Mouse (Mus musculus): ENCODE measurements around the gene Sf3a1.
"Not testable (repeated sequence)": the region's sequence is repeated elsewhere in the genome, so short reads cannot be mapped to it uniquely, and the experiment has no call there.

Gene Sf3a1

GRCm38 (mm10) chr11:4185480-4185879, 25.3 kb downstream of the Sf3a1 start:
- not testable (repeated sequence) for DNase-seq (ENCODE audit: low read depth)

DNA sequence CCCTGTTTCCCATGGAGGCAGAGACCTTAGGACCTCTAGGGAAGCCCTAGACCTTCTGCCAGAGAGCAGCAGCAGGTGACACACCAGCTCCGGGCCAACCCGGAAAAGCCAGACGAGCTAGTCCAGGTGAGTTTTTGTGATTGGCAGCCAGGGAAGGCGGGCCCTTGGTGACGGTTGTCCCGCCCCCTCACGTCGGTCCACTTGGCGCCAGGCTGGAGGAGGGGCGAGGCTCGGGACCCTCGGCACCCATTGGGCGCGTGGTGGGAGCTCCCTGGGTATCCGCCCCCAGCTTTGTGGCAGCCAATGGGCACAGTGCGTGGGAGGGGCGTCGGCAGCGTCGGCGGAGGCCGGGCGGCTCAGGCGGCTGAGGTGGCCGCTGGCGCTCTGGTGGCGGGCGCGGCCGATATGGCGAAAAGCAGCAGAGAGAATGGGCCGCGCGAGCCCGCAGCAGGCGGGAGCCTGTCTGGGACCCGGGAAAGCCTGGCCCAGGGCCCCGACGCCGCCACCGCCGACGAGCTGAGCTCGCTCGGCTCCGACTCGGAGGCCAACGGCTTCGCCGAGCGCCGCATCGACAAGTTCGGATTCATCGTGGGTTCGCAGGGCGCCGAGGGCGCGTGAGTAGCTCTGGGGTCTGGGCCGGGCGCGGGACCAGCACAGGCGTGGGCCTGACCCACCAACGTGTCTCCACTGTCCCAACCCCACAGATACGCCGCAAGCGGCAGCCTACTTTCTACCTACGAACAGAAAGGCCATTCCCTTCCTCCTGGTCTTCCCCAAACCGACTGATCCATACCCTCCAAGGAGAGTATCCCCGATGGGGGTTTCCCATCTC, 26.6 kb downstream of the Sf3a1 start, which contains the start of gene Tbc1d10a:
TSS of gene Tbc1d10a (plus strand) at position 304 of the 832 bp plus-strand sequence.
- peak; percentile 99 for DNase-seq (ENCODE audit: low read depth)

- no peak for DNase-seq (ENCODE audit: low read depth)
Observed at GRCm38 (mm10) chr11:4187318-4187700, 27.2 kb downstream of the Sf3a1 start.

DNA sequence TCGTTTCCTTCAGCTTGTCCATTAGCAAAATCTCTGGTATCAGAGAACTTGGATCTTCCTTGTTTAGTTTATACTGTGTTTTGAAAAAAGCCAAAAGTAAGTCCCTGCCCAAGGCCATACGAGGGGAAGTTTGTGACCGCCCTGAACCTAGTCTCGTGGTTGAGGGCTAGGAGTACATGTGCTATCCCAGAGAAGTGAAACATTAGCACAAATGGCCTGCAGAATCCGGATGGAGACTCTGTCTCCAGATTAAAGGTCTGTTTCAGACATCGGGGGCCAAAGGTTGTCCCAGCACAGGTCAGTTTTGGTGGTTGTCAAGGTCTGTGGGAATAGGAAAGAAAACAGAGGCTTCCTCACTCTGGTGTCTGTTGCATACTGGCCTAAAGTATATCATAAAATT, 29.0 kb downstream of the Sf3a1 start:
- no peak for DNase-seq (ENCODE audit: low read depth)

DNA sequence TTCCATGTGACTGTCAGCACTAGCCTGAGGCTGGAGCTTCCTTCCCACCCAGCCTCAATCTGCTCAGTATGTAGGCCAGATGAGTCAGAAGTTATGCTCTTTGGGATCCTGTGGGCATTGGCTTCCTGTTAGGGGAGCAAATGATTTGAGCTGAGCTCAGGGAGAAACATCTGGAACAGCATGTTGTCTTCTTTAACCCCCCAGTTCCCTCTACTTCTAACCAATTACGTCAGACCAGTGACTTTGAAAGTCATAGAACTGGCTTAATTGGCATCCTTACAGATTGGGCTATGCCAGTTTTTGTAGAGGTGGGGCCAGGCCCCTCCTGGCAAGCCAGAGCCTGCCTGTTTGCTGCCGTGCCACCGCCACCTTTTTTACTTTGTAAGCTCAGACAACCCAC, 30.5 kb downstream of the Sf3a1 start:
- DNase-seq (ENCODE audit: low read depth) = no peak

DNA sequence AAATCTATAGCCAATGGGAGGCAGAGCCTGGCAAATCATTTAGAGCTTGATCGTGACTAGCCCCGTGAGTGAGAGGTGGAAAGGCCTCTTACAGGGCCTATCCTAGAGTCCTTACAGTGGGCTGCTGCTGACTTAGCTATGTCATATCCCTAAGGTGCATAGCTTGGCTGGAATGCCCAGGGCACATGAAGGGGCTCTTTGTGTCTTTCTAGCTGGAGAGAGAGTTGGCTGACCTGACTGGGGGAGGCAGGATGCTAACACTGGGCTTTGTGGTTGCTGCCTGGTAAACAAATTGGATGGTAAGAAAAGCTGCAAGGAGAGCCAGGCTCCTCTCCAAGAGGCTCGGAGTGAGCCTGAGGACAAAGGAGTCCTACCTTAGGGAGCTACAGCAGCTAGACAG, 32.6 kb downstream of the Sf3a1 start:
- no peak for DNase-seq (ENCODE audit: low read depth)

DNA sequence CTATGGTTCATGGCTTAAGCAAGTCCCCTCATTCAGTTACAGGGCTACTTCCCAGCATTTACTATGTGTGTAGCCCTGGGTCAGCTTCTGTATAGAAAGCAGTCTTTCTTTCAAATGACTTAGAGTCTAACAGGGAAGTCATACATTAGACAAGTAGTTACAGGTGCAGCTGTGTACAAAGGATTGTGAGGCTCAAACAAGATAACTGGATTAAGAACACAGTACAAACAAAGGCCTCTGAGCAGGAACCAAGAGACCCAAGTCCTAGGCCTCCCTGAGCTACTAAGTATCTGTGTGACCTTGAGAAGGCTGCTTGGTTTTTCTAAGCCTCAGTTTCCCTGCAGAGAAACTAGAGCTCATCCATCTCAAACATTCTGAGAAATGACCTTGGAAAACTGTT, 33.3 kb downstream of the Sf3a1 start:
- no peak for DNase-seq (ENCODE audit: low read depth)

DNA sequence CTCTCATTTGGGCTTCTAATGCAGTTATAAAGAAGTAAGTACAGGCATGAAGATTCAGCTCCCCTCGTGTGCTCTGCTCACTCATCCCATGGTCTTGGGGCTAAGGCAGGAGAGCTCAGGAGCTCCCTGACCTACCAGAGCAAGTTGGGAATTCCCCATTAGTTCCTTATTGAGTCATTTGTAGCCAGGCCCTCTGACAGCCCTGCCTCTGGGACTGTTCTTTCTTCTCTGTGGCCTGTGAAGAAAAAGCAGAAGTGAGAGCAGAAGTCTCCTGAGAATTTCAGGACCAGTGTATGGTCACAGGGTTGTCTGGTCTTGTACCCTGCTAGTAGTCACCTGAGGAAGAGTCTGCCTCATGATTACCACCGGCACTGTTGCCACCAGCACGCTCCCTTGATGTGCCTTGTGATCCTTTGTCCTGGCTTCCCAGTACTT, 35.5 kb downstream of the Sf3a1 start:
- no peak for DNase-seq (ENCODE audit: low read depth)

DNA sequence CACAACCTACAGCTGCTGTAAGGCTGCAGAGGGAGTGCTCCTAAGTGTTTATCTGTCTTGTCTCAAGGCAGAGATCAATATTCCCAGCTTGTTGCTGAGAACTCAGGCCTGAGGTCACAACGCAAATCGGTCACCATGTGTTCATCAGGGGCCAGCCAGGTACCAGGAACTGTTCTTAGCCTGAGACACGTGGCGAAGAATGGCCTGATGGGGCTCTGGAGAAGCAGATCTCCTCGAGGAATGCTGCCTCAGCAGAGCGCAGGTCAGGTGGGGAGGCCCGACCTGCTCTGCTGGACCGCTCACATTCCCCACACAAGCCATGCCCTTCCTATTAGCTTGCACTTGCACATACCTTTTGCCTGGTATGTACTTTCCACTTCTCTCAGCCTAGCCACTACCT, 36.5 kb downstream of the Sf3a1 start:
- no peak for DNase-seq (ENCODE audit: low read depth)

DNA sequence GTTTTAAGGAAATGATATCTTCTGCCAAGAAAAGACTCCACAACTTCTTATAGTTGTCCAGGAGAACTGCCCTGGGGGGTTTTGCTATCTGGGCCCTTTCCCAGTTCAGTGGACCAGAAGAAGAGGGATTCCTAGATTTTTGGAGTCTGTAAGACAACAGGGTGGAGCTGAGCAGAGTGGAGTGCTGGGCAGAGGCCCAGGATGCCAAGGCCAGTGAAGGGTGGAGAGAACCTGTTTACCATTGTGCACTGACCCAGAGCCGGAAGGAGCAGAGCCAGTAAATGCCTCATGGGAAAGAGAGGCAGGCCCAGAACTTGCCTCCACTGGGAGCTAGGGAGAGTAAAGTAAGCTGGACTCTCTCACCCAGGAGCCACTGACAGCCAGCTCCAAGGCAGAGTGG, 37.5 kb downstream of the Sf3a1 start:
- no peak for DNase-seq (ENCODE audit: low read depth)

DNA sequence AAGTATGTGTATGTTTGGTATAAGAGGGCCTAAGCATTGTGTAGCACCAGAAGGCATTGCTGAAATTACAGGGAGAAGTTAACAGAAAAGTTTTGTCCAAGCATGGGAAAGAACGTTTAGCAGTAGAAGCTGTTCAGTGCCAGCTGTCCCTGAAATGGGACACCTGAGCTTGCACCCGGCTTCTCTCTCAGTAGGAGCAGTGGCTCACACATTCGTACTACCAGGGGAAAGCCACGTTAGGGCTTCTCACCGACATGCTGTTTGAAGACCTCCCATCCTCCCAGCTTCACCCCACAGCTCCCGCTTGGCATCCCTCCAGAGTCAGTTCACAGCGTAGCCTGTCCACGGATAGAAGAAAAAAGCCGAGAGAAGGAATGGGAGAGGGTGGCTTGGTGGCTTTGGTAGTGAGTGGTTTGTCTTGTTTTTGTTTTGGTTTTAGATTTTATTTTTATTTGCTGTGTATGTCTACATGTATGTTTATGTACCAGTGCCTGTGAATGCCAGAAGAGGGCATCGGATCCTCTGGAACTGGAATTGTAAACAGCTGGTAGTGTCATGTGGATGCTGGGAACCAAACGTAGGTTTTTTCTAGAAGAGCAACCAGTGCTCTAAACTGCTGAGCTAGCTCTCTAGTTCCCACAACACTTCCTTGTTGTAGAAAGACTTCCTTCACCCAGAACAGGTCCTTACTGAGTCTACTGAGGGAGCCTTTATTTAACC, 42.0 kb downstream of the Sf3a1 start:
- DNase-seq (ENCODE audit: low read depth) = peak; percentile 44

- DNase-seq (ENCODE audit: low read depth) = peak; percentile 75
Observed at GRCm38 (mm10) chr11:4202995-4203704, 43.0 kb downstream of the Sf3a1 start.

GRCm38 (mm10) chr11:4203705-4204074, 43.5 kb downstream of the Sf3a1 start:
- peak; percentile 72 for DNase-seq (ENCODE audit: low read depth)

GRCm38 (mm10) chr11:4205097-4205655, 45.0 kb downstream of the Sf3a1 start:
- no peak for DNase-seq (ENCODE audit: low read depth)

- DNase-seq (ENCODE audit: low read depth) = peak; percentile 58
Observed at GRCm38 (mm10) chr11:4205951-4206350, 45.8 kb downstream of the Sf3a1 start.

DNA sequence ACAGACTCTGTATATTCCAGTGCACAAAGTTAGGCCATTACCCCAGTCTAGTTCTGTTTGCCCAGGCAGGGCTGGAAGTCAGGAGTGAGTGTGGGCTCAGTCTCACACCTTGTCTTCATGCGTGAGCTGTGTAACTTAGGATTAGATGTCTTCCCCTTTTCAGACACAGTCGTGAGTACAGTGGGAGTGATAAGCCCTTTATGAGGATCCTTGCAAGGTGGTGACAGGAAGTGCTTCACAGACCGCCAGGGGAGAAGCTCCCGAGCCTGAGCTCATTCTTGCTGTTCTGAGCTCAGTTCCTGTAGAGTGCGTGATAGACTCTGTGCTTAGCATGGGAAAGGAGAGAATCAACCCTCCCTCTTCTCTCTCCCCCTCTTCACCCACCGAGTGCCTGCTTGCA, 46.4 kb downstream of the Sf3a1 start:
- peak; percentile 79 for DNase-seq (ENCODE audit: low read depth)

DNA sequence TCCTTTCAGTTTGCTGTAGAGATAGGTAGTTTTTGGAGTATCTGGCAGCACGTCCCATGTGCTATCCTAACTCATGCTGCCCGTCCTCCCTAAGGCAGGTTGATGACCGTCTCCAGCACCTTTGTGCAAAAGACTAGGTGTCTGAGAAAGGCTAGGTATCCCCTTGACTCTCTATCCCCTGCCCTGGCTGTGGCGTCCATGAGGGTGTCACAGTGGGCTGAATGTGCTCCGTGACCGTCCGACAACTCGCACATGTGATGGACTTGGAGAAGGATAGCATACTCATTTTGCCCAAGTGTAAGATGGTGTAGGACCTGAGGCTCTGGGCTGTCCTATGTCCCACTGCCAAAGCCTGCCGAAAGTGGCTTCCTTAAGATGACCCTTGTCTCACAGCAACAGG, 47.5 kb downstream of the Sf3a1 start:
- no peak for DNase-seq (ENCODE audit: low read depth)

DNA sequence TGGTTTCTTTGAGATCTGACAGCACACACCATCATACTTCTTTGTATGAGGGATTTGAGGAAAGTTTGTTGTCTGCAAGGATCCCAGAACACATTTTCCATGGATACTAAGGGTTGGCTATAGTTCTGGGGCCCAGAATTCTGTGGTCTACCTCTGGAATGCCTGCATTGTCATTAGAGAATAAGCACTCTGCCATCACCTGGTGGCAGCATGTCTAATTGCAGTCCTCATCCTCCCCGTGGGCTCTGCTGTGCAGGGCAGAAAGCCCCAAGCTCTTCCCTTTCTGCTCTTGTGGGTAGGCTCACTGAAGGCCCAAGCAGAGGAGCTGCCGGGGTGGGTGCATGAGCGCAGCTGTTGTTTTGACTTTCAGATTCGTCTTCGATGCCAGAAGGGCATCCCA, 49.4 kb downstream of the Sf3a1 start:
- DNase-seq (ENCODE audit: low read depth) = no peak

- DNase-seq (ENCODE audit: low read depth) = no peak
Observed at GRCm38 (mm10) chr11:4210786-4211185, 50.6 kb downstream of the Sf3a1 start.

- DNase-seq (ENCODE audit: low read depth) = no peak
Observed at GRCm38 (mm10) chr11:4213107-4213506, 53.0 kb downstream of the Sf3a1 start.

GRCm38 (mm10) chr11:4214572-4214971, 54.4 kb downstream of the Sf3a1 start:
- no peak for DNase-seq (ENCODE audit: low read depth)

GRCm38 (mm10) chr11:4215061-4215460, 54.9 kb downstream of the Sf3a1 start:
- no peak for DNase-seq (ENCODE audit: low read depth)
